Mouse (Mus musculus) kidney, postnatal 4 days (tissue): ENCODE results near the gene Prkg1.

Experiments
- DNase-seq, 2 experiments: peaks; one replicate each; pipeline ENCODE4 v3.0.0; 2021; ENCODE audit warnings: mixed read lengths in 2 of 2

Prkg1 gene

GRCm38 (mm10) chr19:30829231-30829775 lies 935.5 kb downstream of the Prkg1 start:
- no peak for DNase-seq

- DNase-seq: no peak
Observed at GRCm38 (mm10) chr19:30827820-30828219, 937.0 kb downstream of the Prkg1 start.

GRCm38 (mm10) chr19:30826106-30826505 lies 938.7 kb downstream of the Prkg1 start:
- peak; percentile 7 to 10 for DNase-seq

GRCm38 (mm10) chr19:30815661-30816060 lies 949.2 kb downstream of the Prkg1 start:
- no peak for DNase-seq

GRCm38 (mm10) chr19:30806265-30806664 lies 958.6 kb downstream of the Prkg1 start:
- DNase-seq: no peak

- no peak for DNase-seq
Observed at GRCm38 (mm10) chr19:30780803-30781202, 984.0 kb downstream of the Prkg1 start.

GRCm38 (mm10) chr19:30768316-30768715 lies 996.5 kb downstream of the Prkg1 start:
- DNase-seq: no peak

GRCm38 (mm10) chr19:30744426-30744825 lies 1020.4 kb downstream of the Prkg1 start:
- DNase-seq: no peak

- DNase-seq: no peak
Observed at GRCm38 (mm10) chr19:30699130-30699529, 1065.7 kb downstream of the Prkg1 start.

- DNase-seq: no peak
Observed at GRCm38 (mm10) chr19:30691258-30691657, 1073.6 kb downstream of the Prkg1 start.

GRCm38 (mm10) chr19:30690691-30691090 lies 1074.1 kb downstream of the Prkg1 start:
- DNase-seq: no peak

GRCm38 (mm10) chr19:30687942-30688341 lies 1076.9 kb downstream of the Prkg1 start:
- no peak for DNase-seq

- DNase-seq: no peak
Observed at GRCm38 (mm10) chr19:30676308-30676707, 1088.5 kb downstream of the Prkg1 start.

GRCm38 (mm10) chr19:30664269-30664668 lies 1100.6 kb downstream of the Prkg1 start:
- DNase-seq: peak; percentile 75 to 76

GRCm38 (mm10) chr19:30642629-30643170 lies 1122.1 kb downstream of the Prkg1 start:
- DNase-seq: no peak

- DNase-seq: no peak
Observed at GRCm38 (mm10) chr19:30637471-30637870, 1127.4 kb downstream of the Prkg1 start.

GRCm38 (mm10) chr19:30631051-30631450 lies 1133.8 kb downstream of the Prkg1 start:
- no peak for DNase-seq

- DNase-seq: peak; percentile 2 to 24
Observed at GRCm38 (mm10) chr19:30626036-30626435, 1138.8 kb downstream of the Prkg1 start.

- DNase-seq: no peak
Observed at GRCm38 (mm10) chr19:30625391-30625790, 1139.4 kb downstream of the Prkg1 start.

- no peak for DNase-seq
Observed at GRCm38 (mm10) chr19:30623620-30624019, 1141.2 kb downstream of the Prkg1 start.

GRCm38 (mm10) chr19:30613150-30613865 lies 1151.5 kb downstream of the Prkg1 start:
- DNase-seq: no peak

- no peak for DNase-seq
Observed at GRCm38 (mm10) chr19:30586366-30586765, 1178.5 kb downstream of the Prkg1 start.

- no peak for DNase-seq
Observed at GRCm38 (mm10) chr19:30564516-30564915, 1200.3 kb downstream of the Prkg1 start.

- DNase-seq: no peak
Observed at GRCm38 (mm10) chr19:30563876-30564275, 1201.0 kb downstream of the Prkg1 start.
